Mouse (Mus musculus): ENCODE measurements around the gene Krt27. TPM values are rescaled to one million over a fixed set of nuclear protein-coding genes. Genes with fewer than 3 reads are reported as not detected.

Gene Krt27
- polyA plus RNA-seq, 1 experiment from 2014 or later: not detected

- Histone ChIP-seq H3K9ac (ENCODE audit: low read length) (no peak within 1 kb of the TSS), H3K9me3 (ENCODE audit: control insufficient read depth, low read length) (no peaks in the 10 kb centered on the region), H3K36me3 (ENCODE audit: control insufficient read depth, insufficient read depth, low read length) (no peaks in the 10 kb centered on the region), H3K27me3 (ENCODE audit: control insufficient read depth, insufficient read depth, low read length) (no peaks in the 10 kb centered on the region), H3K27ac (ENCODE audit: low read depth, low read length) (no peak within 1 kb of the TSS), H3K4me1 (ENCODE audit: control insufficient read depth, insufficient read depth, low read length) (no peaks in the 10 kb centered on the region), H3K4me3 (ENCODE audit: low read depth, low read length) (no peak within 1 kb of the TSS), H3K4me2 (no peak within 1 kb of the TSS)
- DNase-seq (ENCODE audit: low spot score, missing footprints) (no peak), ATAC-seq (ENCODE audit: low FRiP score) (no peak)
- 84% methylated on average over 4 of the region's 4 CpGs for WGBS
Measured at GRCm38 (mm10) chr11:99389264-99389663, 38.4 kb upstream of the Krt27 start, which contains the start of gene Krt10. Gene Krt10 (minus strand): TSS chr11:99389364.

GRCm38 (mm10) chr11:99388661-99389060 lies 37.8 kb upstream of the Krt27 start:
- DNase-seq (ENCODE audit: low spot score, missing footprints) (no peak), ATAC-seq (ENCODE audit: low FRiP score) (no peak)
- Histone ChIP-seq H3K4me2 (no peak overlapping the region), H3K9me3 (ENCODE audit: control insufficient read depth, low read length) (no peaks in the 10 kb centered on the region), H3K9ac (ENCODE audit: low read length) (no peak overlapping the region), H3K36me3 (ENCODE audit: control insufficient read depth, insufficient read depth, low read length) (no peaks in the 10 kb centered on the region), H3K27ac (ENCODE audit: low read depth, low read length) (no peak overlapping the region), H3K4me3 (ENCODE audit: low read depth, low read length) (no peak overlapping the region), H3K27me3 (ENCODE audit: control insufficient read depth, insufficient read depth, low read length) (no peaks in the 10 kb centered on the region), H3K4me1 (ENCODE audit: control insufficient read depth, insufficient read depth, low read length) (no peaks in the 10 kb centered on the region)
- WGBS: 91% methylated on average over 18 of the region's 18 CpGs

GRCm38 (mm10) chr11:99385813-99386721 lies 35.2 kb upstream of the Krt27 start:
- Histone ChIP-seq H3K4me2 (peak overlapping the region; percentile 65), H3K9ac (ENCODE audit: low read length) (peak overlapping the region; percentile 82), H3K27me3 (ENCODE audit: control insufficient read depth, insufficient read depth, low read length) (no peaks in the 10 kb centered on the region), H3K4me3 (ENCODE audit: low read depth, low read length) (peak overlapping the region; percentile 52), H3K36me3 (ENCODE audit: control insufficient read depth, insufficient read depth, low read length) (no peaks in the 10 kb centered on the region), H3K9me3 (ENCODE audit: control insufficient read depth, low read length) (no peaks in the 10 kb centered on the region), H3K27ac (ENCODE audit: low read depth, low read length) (peak overlapping the region; percentile 91), H3K4me1 (ENCODE audit: control insufficient read depth, insufficient read depth, low read length) (no peaks in the 10 kb centered on the region)
- DNase-seq (ENCODE audit: low spot score, missing footprints): peak; percentile 96
- peak; percentile 85 for ATAC-seq (ENCODE audit: low FRiP score)
- WGBS: 1% methylated on average over 71 of the region's 71 CpGs

GRCm38 (mm10) chr11:99379568-99379967 lies 28.7 kb upstream of the Krt27 start:
- WGBS: 19% methylated on average over 5 of the region's 5 CpGs
- no peak overlapping the region for H3K4me3 ChIP-seq (ENCODE audit: low read depth, low read length)
- ATAC-seq (ENCODE audit: low FRiP score): 0 out of 2 replicates have a peak, but pooled peaks have one; percentile 40
- no peaks in the 10 kb centered on the region for H3K4me1 ChIP-seq (ENCODE audit: control insufficient read depth, insufficient read depth, low read length)
- no peaks in the 10 kb centered on the region for H3K36me3 ChIP-seq (ENCODE audit: control insufficient read depth, insufficient read depth, low read length)
- peak; percentile 95 for DNase-seq (ENCODE audit: low spot score, missing footprints)
- H3K27ac ChIP-seq (ENCODE audit: low read depth, low read length): no peak overlapping the region
- H3K9me3 ChIP-seq (ENCODE audit: control insufficient read depth, low read length): no peaks in the 10 kb centered on the region
- no peaks in the 10 kb centered on the region for H3K27me3 ChIP-seq (ENCODE audit: control insufficient read depth, insufficient read depth, low read length)
- no peak overlapping the region for H3K4me2 ChIP-seq
- no peak overlapping the region for H3K9ac ChIP-seq (ENCODE audit: low read length)

DNA sequence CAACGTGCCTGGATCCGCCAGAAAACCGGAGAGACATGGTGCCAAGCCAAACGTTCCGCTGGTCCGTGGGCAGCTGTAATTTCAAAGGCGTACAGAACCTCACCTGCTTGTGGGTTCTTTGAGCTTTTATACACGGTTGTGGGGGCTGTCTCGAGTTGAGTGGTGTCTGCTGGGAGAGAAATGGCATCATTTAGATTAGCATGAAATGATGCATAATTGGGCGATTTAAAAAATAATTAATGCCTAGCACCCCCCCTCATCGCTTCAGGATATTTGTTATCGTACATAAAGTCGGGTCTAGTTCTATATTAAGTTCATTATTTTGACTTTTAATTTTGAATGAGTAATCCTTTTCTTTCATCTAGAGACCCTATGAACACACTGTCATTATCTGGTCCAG lies 23.9 kb upstream of the Krt27 start, which contains the start of gene Krt28:
Krt28 (minus strand) TSS at position 101 of the 400 bp plus-strand sequence.
- H3K4me1 ChIP-seq (ENCODE audit: control insufficient read depth, insufficient read depth, low read length): no peaks in the 10 kb centered on the region
- no peaks in the 10 kb centered on the region for H3K9me3 ChIP-seq (ENCODE audit: control insufficient read depth, low read length)
- H3K27ac ChIP-seq (ENCODE audit: low read depth, low read length): no peak within 1 kb of the TSS
- DNase-seq (ENCODE audit: low spot score, missing footprints) (no peak), ATAC-seq (ENCODE audit: low FRiP score) (no peak)
- H3K4me2 ChIP-seq: no peak within 1 kb of the TSS
- H3K27me3 ChIP-seq (ENCODE audit: control insufficient read depth, insufficient read depth, low read length): no peaks in the 10 kb centered on the region
- WGBS: 88% methylated on average over 13 of the region's 13 CpGs
- H3K36me3 ChIP-seq (ENCODE audit: control insufficient read depth, insufficient read depth, low read length): no peaks in the 10 kb centered on the region
- no peak within 1 kb of the TSS for H3K9ac ChIP-seq (ENCODE audit: low read length)
- no peak within 1 kb of the TSS for H3K4me3 ChIP-seq (ENCODE audit: low read depth, low read length)

GRCm38 (mm10) chr11:99369853-99370451 lies 19.0 kb upstream of the Krt27 start:
- WGBS: 83% methylated on average over 8 of the region's 8 CpGs
- no peaks in the 10 kb centered on the region for H3K9me3 ChIP-seq (ENCODE audit: control insufficient read depth, low read length)
- H3K4me2 ChIP-seq: no peak overlapping the region
- no peak overlapping the region for H3K27ac ChIP-seq (ENCODE audit: low read depth, low read length)
- no peaks in the 10 kb centered on the region for H3K36me3 ChIP-seq (ENCODE audit: control insufficient read depth, insufficient read depth, low read length)
- H3K9ac ChIP-seq (ENCODE audit: low read length): no peak overlapping the region
- no peaks in the 10 kb centered on the region for H3K4me1 ChIP-seq (ENCODE audit: control insufficient read depth, insufficient read depth, low read length)
- no peak for DNase-seq (ENCODE audit: low spot score, missing footprints)
- H3K27me3 ChIP-seq (ENCODE audit: control insufficient read depth, insufficient read depth, low read length): no peaks in the 10 kb centered on the region
- ATAC-seq (ENCODE audit: low FRiP score): no peak
- H3K4me3 ChIP-seq (ENCODE audit: low read depth, low read length): no peak overlapping the region

DNA sequence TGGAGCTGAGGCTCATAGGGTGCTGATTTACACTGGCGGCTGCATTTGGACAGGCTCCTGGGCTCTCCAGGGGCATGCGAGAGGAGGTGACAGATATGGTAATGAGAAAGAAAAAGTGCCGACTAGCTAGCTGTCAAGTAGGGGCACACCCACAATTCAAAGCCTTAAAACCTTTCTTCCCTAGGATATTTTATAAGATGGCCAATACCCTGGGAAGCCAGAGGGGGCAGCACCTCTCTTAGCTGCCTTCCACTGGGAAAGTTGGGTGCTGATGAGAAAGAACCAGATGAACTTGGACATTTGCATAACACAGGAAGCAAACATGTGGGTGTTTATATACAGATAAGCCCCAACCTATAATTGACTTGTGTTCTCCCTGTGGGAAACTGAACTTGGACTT lies 18.3 kb upstream of the Krt27 start:
- no peaks in the 10 kb centered on the region for H3K9me3 ChIP-seq (ENCODE audit: control insufficient read depth, low read length)
- DNase-seq (ENCODE audit: low spot score, missing footprints): peak; percentile 83

DNA sequence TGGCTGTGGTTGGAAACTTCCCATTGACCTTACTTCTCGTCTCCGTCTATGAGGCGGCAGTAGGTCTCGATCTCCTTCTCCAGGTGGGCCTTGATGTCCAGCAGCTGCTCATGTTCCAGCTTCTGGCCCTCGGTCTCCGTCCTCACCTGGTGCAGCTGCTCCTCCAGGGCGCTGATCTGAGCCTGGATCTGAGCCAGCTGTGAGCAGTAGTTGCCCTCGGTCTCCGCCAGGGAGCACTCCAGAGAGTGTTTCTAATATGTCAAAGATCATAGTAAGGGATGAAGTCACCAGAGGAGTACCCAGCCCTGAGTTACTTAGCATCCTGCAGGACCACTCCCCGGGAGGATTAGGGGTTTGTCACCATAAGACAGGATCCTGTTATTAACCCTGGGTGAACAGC lies 15.9 kb upstream of the Krt27 start:
- Histone ChIP-seq H3K36me3 (ENCODE audit: control insufficient read depth, insufficient read depth, low read length) (no peaks in the 10 kb centered on the region), H3K4me2 (no peak overlapping the region), H3K9me3 (ENCODE audit: control insufficient read depth, low read length) (no peaks in the 10 kb centered on the region), H3K9ac (ENCODE audit: low read length) (no peak overlapping the region), H3K4me3 (ENCODE audit: low read depth, low read length) (no peak overlapping the region), H3K27me3 (ENCODE audit: control insufficient read depth, insufficient read depth, low read length) (no peaks in the 10 kb centered on the region), H3K4me1 (ENCODE audit: control insufficient read depth, insufficient read depth, low read length) (no peaks in the 10 kb centered on the region), H3K27ac (ENCODE audit: low read depth, low read length) (no peak overlapping the region)
- ATAC-seq (ENCODE audit: low FRiP score): no peak
- DNase-seq (ENCODE audit: low spot score, missing footprints): no peak
- WGBS: 50% methylated on average over 10 of the region's 10 CpGs

More for the DNA sequence above, 18.3 kb upstream of the Krt27 start:
- no peaks in the 10 kb centered on the region for H3K36me3 ChIP-seq (ENCODE audit: control insufficient read depth, insufficient read depth, low read length)
- no peak overlapping the region for H3K4me2 ChIP-seq
- H3K4me3 ChIP-seq (ENCODE audit: low read depth, low read length): no peak overlapping the region
- no peak overlapping the region for H3K9ac ChIP-seq (ENCODE audit: low read length)
- no peaks in the 10 kb centered on the region for H3K27me3 ChIP-seq (ENCODE audit: control insufficient read depth, insufficient read depth, low read length)
- H3K4me1 ChIP-seq (ENCODE audit: control insufficient read depth, insufficient read depth, low read length): no peaks in the 10 kb centered on the region
- WGBS: 16% methylated on average over 3 of the region's 3 CpGs
- no peak for ATAC-seq (ENCODE audit: low FRiP score)
- H3K27ac ChIP-seq (ENCODE audit: low read depth, low read length): no peak overlapping the region

DNA sequence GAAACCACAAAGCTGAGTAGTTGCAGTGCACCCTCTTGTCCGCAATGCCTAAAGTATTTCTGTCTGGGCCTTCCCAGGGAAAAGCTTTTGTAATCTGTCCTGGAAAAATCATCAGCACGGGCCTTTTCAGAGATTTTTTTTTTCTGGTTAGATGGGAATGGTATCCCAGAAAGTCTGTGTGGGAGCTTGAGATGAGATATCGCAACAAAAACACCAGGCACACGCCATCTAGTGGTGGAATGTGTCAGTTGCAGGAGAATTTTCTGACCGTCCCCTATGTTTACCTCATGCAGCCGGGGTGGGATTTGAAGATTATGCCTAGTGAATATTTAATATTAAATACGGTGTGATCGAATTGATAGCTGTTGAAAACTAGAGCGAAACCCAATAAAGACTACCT lies 13.5 kb upstream of the Krt27 start:
- no peaks in the 10 kb centered on the region for H3K9me3 ChIP-seq (ENCODE audit: control insufficient read depth, low read length)
- no peaks in the 10 kb centered on the region for H3K36me3 ChIP-seq (ENCODE audit: control insufficient read depth, insufficient read depth, low read length)
- no peaks in the 10 kb centered on the region for H3K27me3 ChIP-seq (ENCODE audit: control insufficient read depth, insufficient read depth, low read length)
- DNase-seq (ENCODE audit: low spot score, missing footprints): peak; percentile 91
- H3K9ac ChIP-seq (ENCODE audit: low read length): no peak overlapping the region
- no peaks in the 10 kb centered on the region for H3K4me1 ChIP-seq (ENCODE audit: control insufficient read depth, insufficient read depth, low read length)
- no peak for ATAC-seq (ENCODE audit: low FRiP score)
- 24% methylated on average over 9 of the region's 9 CpGs for WGBS
- no peak overlapping the region for H3K4me3 ChIP-seq (ENCODE audit: low read depth, low read length)
- no peak overlapping the region for H3K27ac ChIP-seq (ENCODE audit: low read depth, low read length)
- no peak overlapping the region for H3K4me2 ChIP-seq

Data from midbrain, embryonic 11.5 days (tissue).